Mouse (Mus musculus): Measurements from ENCODE around the gene Mocs2. TPM values are rescaled to one million over a fixed set of nuclear protein-coding genes. Genes with fewer than 3 reads are reported as not detected.

Mocs2 gene
- polyA plus RNA-seq, 1 experiment: 0.11 TPM

GRCm38 (mm10) chr13:114876005-114876520 lies 58.0 kb downstream of the Mocs2 start:
- H3K9me3 ChIP-seq (ENCODE audit: control insufficient read depth, low read length): no peaks in the 10 kb centered on the region
- H3K36me3 ChIP-seq (ENCODE audit: control insufficient read depth): no peaks in the 10 kb centered on the region
- TF ChIP-seq TAL1 (IDR thresholded peaks at IDR 0.05; ENCODE audit: low read length) (no peak), GATA1 (IDR thresholded peaks at IDR 0.05; ENCODE audit: low read length) (no peak)
- no peaks in the 10 kb centered on the region for H3K4me1 ChIP-seq (ENCODE audit: control insufficient read depth)
- H3K27me3 ChIP-seq (ENCODE audit: control insufficient read depth): no peaks in the 10 kb centered on the region
- no peak overlapping the region for H3K4me3 ChIP-seq (replicated peaks)

GRCm38 (mm10) chr13:114878667-114879066 lies 60.6 kb downstream of the Mocs2 start:
- Histone ChIP-seq H3K9me3 (ENCODE audit: control insufficient read depth, low read length) (no peaks in the 10 kb centered on the region), H3K4me3 (replicated peaks) (no peak overlapping the region), H3K4me1 (ENCODE audit: control insufficient read depth) (no peaks in the 10 kb centered on the region), H3K27me3 (ENCODE audit: control insufficient read depth) (no peaks in the 10 kb centered on the region), H3K36me3 (ENCODE audit: control insufficient read depth) (no peaks in the 10 kb centered on the region)
- TF ChIP-seq TAL1 (IDR thresholded peaks at IDR 0.05; ENCODE audit: low read length) (no peak), GATA1 (IDR thresholded peaks at IDR 0.05; ENCODE audit: low read length) (no peak)

Other genes starting within 250 kb of the Mocs2 start
- not detected in 2 replicates for gene Itga2, start 113.9 kb downstream of the Mocs2 start, polyA plus RNA-seq (2012)

All from erythroblast, embryonic 14.5 days (primary cell).